Mouse (Mus musculus) brown adipose tissue, adult 24 weeks (tissue): ENCODE measurements around the gene Akr1b3. TPM values are rescaled to one million over a fixed set of nuclear protein-coding genes. Genes with fewer than 3 reads are reported as not detected.
"Not testable (repeated sequence)": the region's sequence is repeated elsewhere in the genome, so short reads cannot be mapped to it uniquely, and the experiment has no call there.

Experiments
- H3K27ac ChIP-seq: fragments of 200-500 bp; replicated peaks from 2 replicates; pipeline ENCODE4 v1.5.1; 2012; ENCODE audit warnings: low read depth, mild to moderate bottlenecking, low read length
- H3K4me1 ChIP-seq: fragments of 200-500 bp; 2 replicates; pipeline ENCODE4 v1.6.1; 2012; ENCODE audit warnings: low read length, mixed read lengths; ENCODE audit not compliant: control insufficient read depth, insufficient read depth, insufficient read length
- H3K4me3 ChIP-seq: fragments of 200-500 bp; 2 replicates; pipeline ENCODE4 v1.5.1; 2012; ENCODE audit warnings: low read depth, mild to moderate bottlenecking, low read length, moderate library complexity; ENCODE audit not compliant: insufficient read depth
- polyA plus RNA-seq: library from polyadenylated mRNA; stranded (reverse); fragments of >200 nt; gene quantifications from 2 replicates; pipeline ENCODE4 v1.2.4, GENCODE M21; 2012; ENCODE audit not compliant: missing spikeins, insufficient read depth, insufficient read length

Akr1b3 gene
- polyA plus RNA-seq, 1 experiment: 185 TPM

GRCm38 (mm10) chr6:34343426-34343825 lies 26.1 kb upstream of the Akr1b3 start:
- Histone ChIP-seq H3K4me1 (peaks cover 5% of the 10 kb centered on the region; the same call in 1 of the 2 replicates), H3K27ac (peak overlapping the region; percentile 32; the same call in 1 of the 2 replicates), H3K4me3 (no peak overlapping the region)

GRCm38 (mm10) chr6:34342476-34342875 lies 25.2 kb upstream of the Akr1b3 start:
- Histone ChIP-seq H3K27ac (no peak overlapping the region), H3K4me3 (no peak overlapping the region), H3K4me1 (peaks cover 5% of the 10 kb centered on the region; the same call in 1 of the 2 replicates)

- Histone ChIP-seq H3K4me3 (no peak overlapping the region), H3K27ac (no peak overlapping the region), H3K4me1 (peaks cover 5% of the 10 kb centered on the region; the same call in 1 of the 2 replicates)
These were observed 24.7 kb upstream of the Akr1b3 start for GRCm38 (mm10) chr6:34341991-34342390.

GRCm38 (mm10) chr6:34337799-34338198 lies 20.5 kb upstream of the Akr1b3 start:
- no peaks in the 10 kb centered on the region for H3K4me1 ChIP-seq
- H3K27ac ChIP-seq: no peak overlapping the region
- no peak overlapping the region for H3K4me3 ChIP-seq

- Histone ChIP-seq H3K4me1 (no peaks in the 10 kb centered on the region), H3K4me3 (no peak overlapping the region)
These were observed 17.4 kb upstream of the Akr1b3 start for GRCm38 (mm10) chr6:34334673-34335072.

GRCm38 (mm10) chr6:34331804-34332203 lies 14.5 kb upstream of the Akr1b3 start:
- not testable (repeated sequence) for H3K4me3 ChIP-seq, H3K27ac ChIP-seq, H3K4me1 ChIP-seq

More at GRCm38 (mm10) chr6:34334673-34335072, 17.4 kb upstream of the Akr1b3 start:
- H3K27ac ChIP-seq: no peak overlapping the region

- Histone ChIP-seq H3K4me1 (no peaks in the 10 kb centered on the region), H3K4me3 (no peak overlapping the region), H3K27ac (no peak overlapping the region)
These were observed 14.1 kb upstream of the Akr1b3 start for GRCm38 (mm10) chr6:34331379-34331778.

GRCm38 (mm10) chr6:34322121-34322520 lies 4.8 kb upstream of the Akr1b3 start:
- Histone ChIP-seq H3K27ac (no peak overlapping the region), H3K4me3 (no peak overlapping the region), H3K4me1 (no peaks in the 10 kb centered on the region)

- peaks cover 2% of the 10 kb centered on the region; the same call in 1 of the 2 replicates for H3K4me1 ChIP-seq
- no peak overlapping the region for H3K4me3 ChIP-seq
- no peak overlapping the region for H3K27ac ChIP-seq
These were observed 1.4 kb upstream of the Akr1b3 start for GRCm38 (mm10) chr6:34318636-34319035.

GRCm38 (mm10) chr6:34318172-34318571 lies 894 bp upstream of the Akr1b3 start:
- Histone ChIP-seq H3K4me3 (peak overlapping the region; percentile 16; the same call in 1 of the 2 replicates), H3K27ac (no peak overlapping the region), H3K4me1 (peaks cover 2% of the 10 kb centered on the region; the same call in 1 of the 2 replicates)

GRCm38 (mm10) chr6:34313921-34314320 lies 3.4 kb downstream of the Akr1b3 start:
- Histone ChIP-seq H3K4me3 (no peak overlapping the region), H3K4me1 (peaks cover 2% of the 10 kb centered on the region; the same call in 1 of the 2 replicates), H3K27ac (no peak overlapping the region)

- H3K4me3 ChIP-seq: no peak overlapping the region
These were observed 3.9 kb downstream of the Akr1b3 start for GRCm38 (mm10) chr6:34313386-34313785.

GRCm38 (mm10) chr6:34310023-34310595 lies 7.2 kb downstream of the Akr1b3 start:
- H3K4me1 ChIP-seq: peaks cover 9% of the 10 kb centered on the region
- H3K4me3 ChIP-seq: no peak overlapping the region
- H3K27ac ChIP-seq: no peak overlapping the region

More at GRCm38 (mm10) chr6:34313386-34313785, 3.9 kb downstream of the Akr1b3 start:
- Histone ChIP-seq H3K4me1 (peaks cover 2% of the 10 kb centered on the region; the same call in 1 of the 2 replicates), H3K27ac (no peak overlapping the region)

GRCm38 (mm10) chr6:34309526-34309925 lies 7.8 kb downstream of the Akr1b3 start:
- no peak overlapping the region for H3K27ac ChIP-seq

GRCm38 (mm10) chr6:34306797-34307196 lies 10.5 kb downstream of the Akr1b3 start:
- no peak overlapping the region for H3K27ac ChIP-seq
- H3K4me1 ChIP-seq: peaks cover 7% of the 10 kb centered on the region; the same call in 1 of the 2 replicates
- H3K4me3 ChIP-seq: no peak overlapping the region

More at GRCm38 (mm10) chr6:34309526-34309925, 7.8 kb downstream of the Akr1b3 start:
- H3K4me1 ChIP-seq: peaks cover 9% of the 10 kb centered on the region
- H3K4me3 ChIP-seq: no peak overlapping the region

- peak overlapping the region; percentile 95 for H3K27ac ChIP-seq
- H3K4me1 ChIP-seq: peaks cover 7% of the 10 kb centered on the region; the same call in 1 of the 2 replicates
- H3K4me3 ChIP-seq: no peak overlapping the region
These were observed 12.5 kb downstream of the Akr1b3 start for GRCm38 (mm10) chr6:34304675-34305241.
